Mouse (Mus musculus) 3134 (cell line): ENCODE measurements around the gene Psmc5.
"Not testable (repeated sequence)": the region's sequence is repeated elsewhere in the genome, so short reads cannot be mapped to it uniquely, and the experiment has no call there.

ENCODE experiments used
- DNase-seq: peaks from one replicate; pipeline ENCODE4 v3.0.0-alpha.2; 2011; ENCODE audit warnings: low spot score; ENCODE audit not compliant: insufficient read length; ENCODE audit errors: extremely low read depth

Gene Psmc5

DNA sequence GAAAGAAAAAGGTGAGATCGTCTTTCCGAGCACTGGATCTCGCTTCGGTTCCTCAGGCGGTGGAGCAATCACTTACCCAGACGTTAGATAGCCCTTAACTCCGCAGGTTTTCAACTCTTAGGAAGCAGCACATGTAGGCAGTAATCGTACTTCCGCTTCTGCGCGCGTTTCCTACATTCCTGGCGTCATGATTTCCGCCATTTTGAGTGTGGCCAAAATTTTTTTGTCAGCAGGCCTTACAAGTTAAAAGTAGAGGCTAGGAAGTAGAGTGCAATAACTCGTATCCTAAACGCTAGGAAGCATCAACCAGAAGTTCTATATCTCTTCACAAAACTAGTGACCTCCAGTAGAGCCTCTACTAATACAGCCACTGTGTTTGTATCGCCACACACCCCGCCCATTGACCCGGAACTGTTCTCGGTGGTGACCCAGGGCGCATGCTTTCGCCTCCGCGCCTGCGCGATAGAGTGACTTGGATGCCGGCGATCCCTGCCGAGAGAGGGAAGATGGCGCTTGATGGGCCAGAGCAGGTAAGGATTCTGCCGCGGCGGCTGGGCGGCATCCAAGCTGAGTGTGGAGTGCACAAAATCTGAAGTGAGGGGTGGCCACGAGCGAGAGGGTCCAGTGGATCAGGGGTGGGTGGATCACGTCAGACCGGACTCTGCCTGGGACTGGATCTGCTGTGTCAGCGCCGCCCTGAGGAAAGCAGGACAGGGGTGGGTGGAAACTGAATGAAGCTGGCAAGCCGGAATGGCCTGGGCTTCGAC, at the start of gene Psmc5, which contains the start of gene Ftsj3:
Psmc5 (plus strand) TSS at position 470 of the 767 bp plus-strand sequence.
Ftsj3 (minus strand) TSS at position 395 of the 767 bp plus-strand sequence.
- peak; percentile 91 for DNase-seq

DNA sequence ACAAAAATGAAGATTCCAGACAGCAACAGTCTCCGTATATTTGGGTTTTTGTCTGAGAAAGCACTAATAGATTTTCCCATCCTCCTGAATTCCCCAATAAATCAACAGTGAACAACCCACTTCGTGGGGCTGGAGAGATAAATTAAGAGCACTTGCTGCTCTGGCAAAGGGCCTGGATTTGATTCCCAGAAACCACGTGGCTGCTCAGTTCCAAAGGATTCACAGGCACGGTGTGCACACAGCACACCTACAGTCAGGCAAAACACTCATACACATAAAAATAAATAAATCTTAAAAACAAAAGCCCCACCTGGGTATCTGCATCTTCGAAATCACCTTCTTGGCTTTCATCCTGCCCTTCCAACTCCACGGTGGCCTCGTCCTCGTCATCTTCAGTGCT, 43.2 kb upstream of the Psmc5 start:
- no peak for DNase-seq

DNA sequence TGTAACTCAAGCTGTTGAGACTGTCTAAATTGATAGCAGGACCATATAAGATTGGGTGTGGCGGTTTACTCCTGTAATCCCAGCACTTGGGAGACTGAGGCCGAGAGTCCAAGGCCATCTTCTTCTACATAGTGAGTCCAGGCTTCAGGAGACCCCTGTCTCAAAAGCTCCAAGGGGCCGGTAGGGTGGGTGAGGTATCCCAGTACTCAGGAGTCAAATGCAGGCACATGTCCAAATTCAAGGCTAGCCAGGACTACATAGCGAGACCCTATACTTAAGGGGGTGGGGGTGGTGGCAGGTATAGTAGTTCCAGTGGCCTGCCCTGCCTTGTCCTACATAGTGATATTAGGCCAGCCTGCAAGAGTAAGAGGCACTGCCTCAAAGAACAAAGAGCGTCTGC, 41.1 kb upstream of the Psmc5 start:
- DNase-seq: no peak

DNA sequence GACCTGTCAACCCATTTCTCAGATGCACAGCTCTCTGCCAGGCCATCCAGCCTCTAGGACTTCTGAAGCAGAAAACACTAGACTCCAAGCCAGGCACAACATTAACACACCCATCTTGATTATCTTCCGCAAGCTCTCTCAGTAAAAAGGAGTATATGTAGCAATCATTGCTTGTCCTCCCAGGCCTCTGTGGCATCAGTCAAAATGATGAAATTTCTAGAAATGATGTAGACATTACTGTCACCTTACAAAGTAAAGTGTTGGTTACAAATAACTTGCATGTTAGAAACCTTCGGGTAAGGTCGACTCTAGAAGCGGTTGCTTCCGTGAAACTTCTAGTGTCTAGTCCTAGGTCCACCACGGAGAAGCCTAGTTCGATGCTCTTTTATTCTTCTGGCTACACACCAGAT, 40.5 kb upstream of the Psmc5 start:
- DNase-seq: no peak

DNA sequence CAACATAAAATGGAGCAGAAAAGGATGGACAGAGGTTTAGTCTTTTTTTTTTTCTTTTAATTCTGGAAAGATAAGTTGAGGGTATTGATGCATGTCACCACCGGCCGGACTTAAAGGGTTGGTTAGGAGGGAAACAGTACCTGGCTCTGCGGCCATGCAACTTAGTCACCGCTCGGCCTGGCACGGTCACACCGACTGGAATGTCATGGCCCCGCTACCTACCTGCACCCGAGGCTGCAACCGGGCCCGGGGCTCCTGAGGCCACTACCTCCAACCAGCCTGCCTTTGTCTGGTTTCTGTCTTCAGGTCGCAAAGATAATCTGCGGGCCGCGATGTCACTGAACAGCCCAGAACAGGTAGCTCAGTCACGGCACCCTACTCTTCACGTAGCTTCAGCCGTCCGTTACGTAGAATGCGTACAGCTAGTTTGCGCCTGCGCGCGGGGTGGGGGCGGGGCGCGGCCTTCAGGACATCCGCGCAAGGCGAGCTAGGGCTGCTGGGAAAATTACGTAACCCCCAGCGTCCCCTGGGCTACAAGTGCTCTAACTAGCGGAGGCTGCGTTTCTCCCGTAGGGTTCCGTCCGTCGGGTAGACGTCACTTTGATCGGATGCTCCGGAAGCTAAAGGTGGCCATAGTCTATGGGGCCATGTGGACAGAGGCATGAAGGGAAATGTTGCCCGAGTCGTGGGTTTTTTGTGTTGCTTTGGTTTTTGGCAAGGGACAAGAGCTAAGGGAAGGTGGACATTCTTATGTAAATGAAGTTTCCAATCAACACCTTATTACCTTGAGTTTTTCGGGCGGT, 39.8 kb upstream of the Psmc5 start, which contains the start of gene Ccdc47:
Ccdc47 (minus strand) TSS at position 418 of the 803 bp plus-strand sequence.
- DNase-seq: peak; percentile 99

DNA sequence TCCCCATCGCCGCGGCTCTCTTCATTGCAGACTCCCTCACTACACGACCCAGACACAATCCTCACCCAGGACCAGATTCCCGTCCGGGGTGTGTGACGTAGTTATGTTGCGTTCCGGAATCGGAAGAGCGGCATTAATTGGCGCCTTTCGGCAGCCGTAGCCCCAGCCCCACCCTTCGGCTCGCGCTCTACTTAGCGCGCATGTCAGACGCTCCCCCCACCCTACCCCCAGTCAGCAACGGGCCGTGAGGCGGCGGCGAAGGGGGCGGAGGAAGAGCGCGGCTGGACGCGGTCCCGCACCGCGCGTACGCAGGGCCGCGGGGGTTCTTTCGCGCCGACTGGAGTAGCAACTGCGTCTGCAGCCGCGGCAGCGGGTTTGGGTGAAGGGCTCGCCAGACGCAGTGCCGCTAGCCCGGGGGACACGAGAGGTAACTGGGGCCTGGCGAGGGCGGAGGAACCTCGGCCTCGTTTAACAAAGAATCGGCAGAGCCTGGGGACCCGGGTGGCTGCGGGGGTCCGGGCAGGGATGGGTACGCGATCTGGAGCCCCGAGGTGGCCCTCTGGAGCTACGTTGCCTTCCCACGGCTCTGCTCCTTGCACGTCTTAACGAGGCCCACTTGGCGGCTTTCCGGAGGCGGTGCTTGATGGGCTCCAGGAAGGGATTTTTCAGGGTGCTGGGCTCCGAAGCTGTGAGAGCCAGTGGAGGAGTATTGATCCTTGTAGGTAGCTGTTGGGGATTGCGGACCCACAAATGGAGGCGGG, 39.0 kb upstream of the Psmc5 start, which contains the start of gene Ddx42:
Ddx42 (plus strand) TSS at position 197 of the 761 bp plus-strand sequence.
- DNase-seq: peak; percentile 97

DNA sequence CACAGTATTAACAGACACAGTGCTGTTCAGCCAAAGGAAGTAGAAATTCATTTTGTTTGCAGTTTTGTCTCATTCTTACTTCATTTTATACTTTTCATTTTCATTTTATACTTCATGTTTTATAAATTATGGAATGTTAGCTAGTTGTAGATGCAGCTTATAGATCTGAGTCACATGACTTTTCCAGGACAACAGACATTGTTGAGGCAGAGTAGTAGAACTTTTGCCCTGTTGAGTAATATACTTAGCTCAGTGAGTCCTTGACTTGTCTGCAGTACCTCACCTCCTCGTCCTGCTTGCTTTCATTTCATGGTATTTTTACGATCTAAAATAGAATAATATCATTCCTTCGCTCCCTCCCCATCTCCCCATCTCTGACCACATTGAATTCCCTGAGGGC, 35.4 kb upstream of the Psmc5 start:
- no peak for DNase-seq

DNA sequence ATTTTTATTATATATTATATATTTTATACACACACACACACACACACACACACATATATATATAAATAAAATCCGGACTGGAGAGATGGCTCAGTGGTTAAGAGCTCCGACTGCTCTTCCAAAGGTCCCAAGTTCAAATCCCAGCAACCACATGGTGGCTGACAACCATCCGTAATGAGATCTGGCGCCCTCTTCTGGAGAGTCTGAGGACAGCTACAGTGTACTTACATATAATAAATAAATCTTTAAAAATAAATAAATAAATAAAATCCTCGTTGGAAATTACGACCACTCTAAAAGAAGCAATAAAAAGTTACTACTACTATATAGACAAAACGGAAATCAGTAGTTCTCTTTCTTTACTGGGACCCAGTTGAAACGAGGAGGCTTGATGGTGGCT, 22.0 kb upstream of the Psmc5 start:
- not testable (repeated sequence) for DNase-seq

DNA sequence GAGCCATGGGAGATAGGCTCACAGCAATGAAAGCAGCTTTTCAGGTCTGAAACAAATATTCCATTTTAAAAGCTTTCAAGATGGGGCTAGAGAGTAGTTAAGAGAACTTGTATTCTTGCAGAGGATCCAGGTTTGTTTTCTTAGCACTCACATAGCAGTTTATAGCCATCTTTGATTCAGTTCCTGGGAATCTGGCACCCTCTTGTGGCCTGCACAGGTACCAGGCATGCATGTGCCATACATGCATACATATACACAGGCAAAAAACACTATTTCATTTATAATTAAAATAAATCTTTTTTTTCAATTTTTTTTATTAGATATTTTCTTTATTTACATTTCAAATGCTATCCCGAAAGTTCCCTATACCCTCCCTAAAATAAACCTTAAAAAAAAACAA, 9.1 kb upstream of the Psmc5 start:
- DNase-seq: no peak

DNA sequence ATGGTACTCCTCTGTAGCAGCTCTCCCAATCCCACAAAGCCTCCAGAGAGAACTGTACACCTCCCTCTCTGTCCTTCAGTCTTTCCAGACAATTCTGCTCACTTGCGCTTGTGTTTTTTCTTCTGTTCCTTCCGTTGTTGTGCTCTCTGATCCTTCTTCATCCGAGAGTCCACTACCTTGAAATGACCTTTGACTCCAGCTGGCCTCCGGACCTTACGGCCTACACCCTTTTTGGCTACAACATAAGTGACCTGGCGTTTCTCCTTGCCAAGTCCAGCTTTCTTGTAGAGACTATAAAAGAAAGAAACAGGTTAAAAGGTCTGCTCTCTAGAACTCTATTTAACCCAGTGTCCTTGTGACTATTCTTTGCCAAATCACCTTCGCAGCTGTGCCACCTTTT, 6.6 kb upstream of the Psmc5 start:
- no peak for DNase-seq

DNA sequence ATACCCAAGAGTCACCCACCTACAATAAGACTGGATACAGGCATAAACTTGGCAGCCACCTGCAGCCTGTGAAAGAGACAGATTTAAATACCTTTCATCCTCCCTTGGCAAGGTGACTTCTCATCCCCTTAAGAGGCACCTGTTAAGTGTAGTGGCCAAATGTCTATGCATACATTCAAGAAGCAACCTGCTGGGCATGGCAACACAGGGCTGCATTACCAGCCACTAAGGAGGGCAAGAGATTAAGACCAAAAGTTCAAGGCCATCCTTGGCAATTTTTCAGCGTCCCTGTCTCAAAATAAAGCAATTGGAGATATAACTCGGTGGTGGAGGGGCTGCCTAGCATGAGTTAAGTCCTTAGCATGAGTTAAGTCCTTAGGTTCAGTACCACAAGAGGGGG, 1.2 kb upstream of the Psmc5 start:
- no peak for DNase-seq

DNA sequence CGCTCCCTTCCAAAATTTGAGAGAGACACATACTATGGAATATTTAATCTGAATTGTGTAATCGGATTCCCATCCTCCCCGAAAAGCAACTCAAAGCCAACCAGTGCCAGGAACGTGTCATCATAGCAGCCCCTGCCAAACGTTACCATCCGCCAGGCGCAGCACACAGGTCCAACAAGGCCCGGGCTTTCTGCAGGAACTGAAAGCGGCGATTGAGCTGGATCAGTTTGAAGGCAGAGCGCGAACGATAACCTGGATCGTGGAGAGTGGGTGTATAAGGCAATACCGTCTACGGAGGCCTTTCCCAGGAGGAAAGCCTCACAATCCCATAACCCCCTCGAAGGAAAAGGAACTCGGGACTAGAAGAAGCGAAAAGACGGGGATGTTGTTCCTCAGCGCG, 780 bp upstream of the Psmc5 start:
- DNase-seq: no peak

DNA sequence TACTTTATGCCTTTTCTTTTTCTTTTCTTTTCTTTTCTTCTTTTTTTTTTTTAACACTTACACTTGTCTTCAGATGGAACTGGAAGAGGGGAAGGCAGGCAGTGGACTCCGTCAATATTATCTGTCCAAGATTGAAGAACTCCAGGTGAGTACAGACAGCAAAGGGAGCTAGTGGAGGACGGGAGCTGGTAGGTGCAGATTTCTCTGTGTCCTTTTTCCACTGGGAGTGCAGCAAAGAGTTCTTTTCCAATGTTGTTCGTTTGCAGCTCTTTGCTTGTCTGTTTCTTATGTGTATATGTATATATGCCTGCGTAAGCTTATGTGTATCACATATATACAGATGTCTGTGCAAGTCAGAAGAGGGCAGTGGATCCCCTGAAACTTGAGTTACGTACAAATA, 821 bp downstream of the Psmc5 start:
- no peak for DNase-seq

DNA sequence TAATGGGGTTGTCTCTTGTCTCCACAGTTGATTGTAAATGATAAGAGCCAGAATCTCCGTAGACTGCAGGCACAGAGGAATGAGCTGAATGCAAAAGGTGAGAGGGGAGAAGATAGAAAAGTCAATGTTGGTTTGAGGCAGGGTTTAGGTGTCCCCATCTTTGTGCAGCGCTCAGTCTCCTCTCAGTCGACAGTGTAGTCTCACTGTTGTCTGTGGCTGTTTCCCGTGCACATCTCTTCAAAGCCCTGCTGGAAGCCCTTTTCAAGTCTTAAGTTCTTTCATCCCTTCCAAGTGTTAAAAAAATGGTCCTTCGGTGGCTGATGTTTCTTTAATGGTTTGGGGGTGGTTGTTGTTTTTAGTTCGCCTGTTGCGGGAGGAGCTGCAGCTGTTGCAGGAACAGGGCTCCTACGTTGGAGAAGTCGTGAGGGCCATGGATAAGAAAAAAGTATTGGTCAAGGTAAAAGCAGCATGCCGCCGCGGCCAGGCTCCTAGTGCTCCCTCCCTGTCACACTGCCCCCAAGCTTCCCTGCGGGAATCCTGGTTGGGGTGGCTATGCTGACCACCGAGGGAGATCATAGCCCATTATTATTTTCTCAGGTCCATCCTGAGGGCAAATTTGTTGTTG, 5.0 kb downstream of the Psmc5 start:
- DNase-seq: no peak

DNA sequence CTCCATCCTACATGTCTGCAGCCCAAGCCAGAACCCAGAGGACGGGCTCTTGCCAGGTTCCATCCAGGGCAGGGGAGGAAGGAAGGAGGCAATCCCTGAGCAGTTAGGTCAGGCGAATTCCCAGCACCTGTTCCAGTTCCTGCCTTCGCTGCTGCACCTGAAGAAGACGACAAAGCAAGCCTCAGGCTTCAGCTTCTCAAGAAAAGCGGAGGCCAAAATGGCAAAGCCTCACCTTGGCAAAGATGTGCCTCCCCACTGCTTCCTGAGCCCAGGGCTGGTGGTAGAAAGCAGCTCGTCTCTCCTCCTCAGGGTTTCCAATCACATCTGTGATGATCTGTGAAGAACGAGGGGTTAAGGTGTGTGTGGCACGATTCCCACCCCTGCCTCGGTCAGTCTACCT, 8.0 kb downstream of the Psmc5 start:
- no peak for DNase-seq

DNA sequence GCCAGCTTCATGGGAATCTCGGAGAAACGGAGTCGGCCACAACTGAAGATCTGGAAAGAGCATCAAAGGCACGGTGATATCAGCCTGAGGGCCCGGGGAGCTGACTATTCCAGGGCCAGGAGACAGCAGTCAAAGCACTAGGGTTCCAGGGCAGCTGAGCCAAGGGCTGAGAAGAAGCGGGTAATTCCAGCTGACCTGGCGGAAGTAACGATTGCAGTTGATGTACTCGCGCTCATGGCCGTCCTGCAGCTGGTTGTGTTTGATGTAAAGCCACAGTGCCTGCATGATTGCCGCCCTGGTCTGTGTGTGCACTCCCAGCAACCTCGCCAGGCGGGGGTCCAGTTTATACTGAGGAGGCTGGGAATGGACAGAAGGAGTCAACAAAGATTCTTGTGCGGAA, 9.0 kb downstream of the Psmc5 start:
- no peak for DNase-seq

DNA sequence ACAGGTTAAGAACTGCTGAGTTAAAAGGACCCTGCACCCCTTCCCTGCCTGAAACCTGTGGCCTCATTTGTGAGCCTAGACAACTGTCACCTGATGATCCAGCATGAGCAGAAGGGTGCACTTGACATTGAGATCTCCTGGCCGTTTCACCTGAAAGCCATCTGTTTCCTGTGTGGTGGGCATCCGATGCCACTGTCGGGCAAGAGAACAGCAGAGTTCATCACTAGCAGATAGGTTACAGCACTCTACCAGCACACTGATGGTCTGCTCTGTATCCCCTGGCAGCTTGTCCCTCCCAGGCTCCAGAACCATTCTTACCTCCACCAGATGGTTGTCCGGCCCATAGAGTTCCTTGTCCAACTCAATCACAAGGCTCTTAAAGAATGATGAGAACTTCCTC, 9.6 kb downstream of the Psmc5 start:
- no peak for DNase-seq

DNA sequence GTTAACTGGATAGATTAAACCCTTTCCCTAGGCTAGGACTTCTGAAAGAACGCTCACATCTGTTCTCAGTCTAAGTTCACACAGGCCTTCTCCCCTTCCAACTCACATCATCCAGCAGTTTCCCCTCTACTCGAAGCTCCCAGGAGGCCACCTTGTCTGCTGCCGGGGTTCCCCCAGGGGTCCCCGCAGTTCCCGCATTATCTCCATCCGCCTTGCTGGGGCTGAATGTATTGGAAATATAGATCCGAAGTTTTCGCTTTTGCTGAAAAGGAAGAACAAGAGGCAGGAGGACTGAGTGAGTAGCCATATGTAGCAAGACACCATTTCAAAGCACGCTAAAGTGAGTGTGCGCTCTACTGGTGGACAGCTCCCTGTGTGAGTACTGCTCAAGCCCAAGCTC, 10.5 kb downstream of the Psmc5 start:
- DNase-seq: no peak

DNA sequence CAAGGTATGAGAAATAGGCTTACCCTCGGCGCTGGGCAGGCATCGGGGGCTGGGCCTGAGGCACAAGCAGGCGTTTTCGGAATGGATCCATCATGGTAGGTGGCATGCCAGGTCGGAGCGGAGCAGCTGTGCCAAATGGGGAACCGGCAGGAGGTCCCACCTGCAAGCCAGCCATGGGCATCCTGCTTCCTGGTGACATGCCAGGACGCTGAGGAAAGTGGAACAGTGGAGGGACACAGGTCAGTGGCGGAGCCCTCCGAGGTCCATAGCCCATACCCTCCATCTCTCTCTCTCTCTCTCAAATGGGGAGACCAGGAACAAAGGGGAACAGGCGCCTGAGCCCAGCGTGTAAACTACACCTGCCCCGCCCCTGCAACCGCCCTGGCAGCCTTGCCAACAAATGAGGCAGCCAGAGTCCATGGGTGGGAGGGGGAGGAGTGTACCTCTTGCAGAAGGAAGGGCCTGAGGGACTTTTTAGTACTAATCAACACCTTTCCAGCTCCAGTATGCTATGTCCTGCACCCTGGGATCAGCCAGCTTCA, 11.4 kb downstream of the Psmc5 start:
- DNase-seq: no peak

DNA sequence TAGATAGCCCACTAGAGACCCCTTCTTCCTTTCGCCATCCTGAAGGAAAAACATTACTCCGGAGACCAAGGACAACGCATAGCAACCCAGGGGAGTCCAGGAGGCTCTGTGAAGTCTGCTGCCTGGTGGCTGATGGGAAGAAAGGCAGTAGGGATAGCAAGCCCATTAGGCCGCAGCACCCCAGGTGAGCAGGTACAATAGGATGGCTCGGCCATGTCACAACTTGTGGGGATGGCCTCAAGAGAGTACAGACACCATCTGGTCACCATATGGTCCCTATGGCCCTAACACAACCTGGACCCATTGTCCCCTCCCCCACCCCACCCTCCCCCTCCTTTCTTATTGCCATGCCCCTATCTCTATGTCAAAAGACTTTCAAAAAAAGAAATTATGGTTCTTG, 11.9 kb downstream of the Psmc5 start:
- DNase-seq: no peak
